Mouse (Mus musculus): ENCODE results near the gene Hes2. TPM values are rescaled to one million over a fixed set of nuclear protein-coding genes. Genes with fewer than 3 reads are reported as not detected.

Gene Hes2
- polyA plus RNA-seq, 1 experiment, result not detected

GRCm38 (mm10) chr4:152124361-152124961 lies 34.2 kb upstream of the Hes2 start:
- TF ChIP-seq CTCF (IDR thresholded peaks at IDR 0.05; ENCODE audit: borderline replicate concordance, extremely low read depth, insufficient read depth, insufficient read length) (no peak), POLR2A (IDR thresholded peaks at IDR 0.05; ENCODE audit: borderline replicate concordance, extremely low read depth, insufficient read depth, insufficient read length, poor library complexity, severe bottlenecking) (no peak)
- no peak for DNase-seq (ENCODE audit: low read depth)

- no peak for DNase-seq (ENCODE audit: low read depth)
Measured at GRCm38 (mm10) chr4:152125161-152126025, 33.3 kb upstream of the Hes2 start.

GRCm38 (mm10) chr4:152126026-152126920 lies 32.4 kb upstream of the Hes2 start:
- TF ChIP-seq CTCF (IDR thresholded peaks at IDR 0.05; ENCODE audit: borderline replicate concordance, extremely low read depth, insufficient read depth, insufficient read length) (no peak), POLR2A (IDR thresholded peaks at IDR 0.05; ENCODE audit: borderline replicate concordance, extremely low read depth, insufficient read depth, insufficient read length, poor library complexity, severe bottlenecking) (no peak)
- DNase-seq (ENCODE audit: low read depth), result no peak

More at GRCm38 (mm10) chr4:152125161-152126025, 33.3 kb upstream of the Hes2 start:
- no peak for TF ChIP-seq CTCF (IDR thresholded peaks at IDR 0.05; ENCODE audit: borderline replicate concordance, extremely low read depth, insufficient read depth, insufficient read length)
- TF ChIP-seq POLR2A (IDR thresholded peaks at IDR 0.05; ENCODE audit: borderline replicate concordance, extremely low read depth, insufficient read depth, insufficient read length, poor library complexity, severe bottlenecking), result no peak

- TF ChIP-seq CTCF (IDR thresholded peaks at IDR 0.05; ENCODE audit: borderline replicate concordance, extremely low read depth, insufficient read depth, insufficient read length) (no peak), POLR2A (IDR thresholded peaks at IDR 0.05; ENCODE audit: borderline replicate concordance, extremely low read depth, insufficient read depth, insufficient read length, poor library complexity, severe bottlenecking) (no peak)
Measured at GRCm38 (mm10) chr4:152127884-152128283, 30.8 kb upstream of the Hes2 start.

GRCm38 (mm10) chr4:152128784-152129183 lies 29.9 kb upstream of the Hes2 start:
- DNase-seq (ENCODE audit: low read depth), result no peak
- no peak for TF ChIP-seq POLR2A (IDR thresholded peaks at IDR 0.05; ENCODE audit: borderline replicate concordance, extremely low read depth, insufficient read depth, insufficient read length, poor library complexity, severe bottlenecking)
- no peak for TF ChIP-seq CTCF (IDR thresholded peaks at IDR 0.05; ENCODE audit: borderline replicate concordance, extremely low read depth, insufficient read depth, insufficient read length)

More at GRCm38 (mm10) chr4:152127884-152128283, 30.8 kb upstream of the Hes2 start:
- DNase-seq (ENCODE audit: low read depth), result no peak

- no peak for DNase-seq (ENCODE audit: low read depth)
- TF ChIP-seq CTCF (IDR thresholded peaks at IDR 0.05; ENCODE audit: borderline replicate concordance, extremely low read depth, insufficient read depth, insufficient read length) (no peak), POLR2A (IDR thresholded peaks at IDR 0.05; ENCODE audit: borderline replicate concordance, extremely low read depth, insufficient read depth, insufficient read length, poor library complexity, severe bottlenecking) (no peak)
Measured at GRCm38 (mm10) chr4:152129395-152129930, 29.2 kb upstream of the Hes2 start.

GRCm38 (mm10) chr4:152130771-152131653 lies 27.7 kb upstream of the Hes2 start:
- DNase-seq (ENCODE audit: low read depth), result peak; percentile 73
- no peak for TF ChIP-seq CTCF (IDR thresholded peaks at IDR 0.05; ENCODE audit: borderline replicate concordance, extremely low read depth, insufficient read depth, insufficient read length)
- TF ChIP-seq POLR2A (IDR thresholded peaks at IDR 0.05; ENCODE audit: borderline replicate concordance, extremely low read depth, insufficient read depth, insufficient read length, poor library complexity, severe bottlenecking), result no peak

- TF ChIP-seq POLR2A (IDR thresholded peaks at IDR 0.05; ENCODE audit: borderline replicate concordance, extremely low read depth, insufficient read depth, insufficient read length, poor library complexity, severe bottlenecking) (no peak), CTCF (IDR thresholded peaks at IDR 0.05; ENCODE audit: borderline replicate concordance, extremely low read depth, insufficient read depth, insufficient read length) (no peak)
- DNase-seq (ENCODE audit: low read depth), result peak; percentile 72
Measured at GRCm38 (mm10) chr4:152131809-152132771, 26.6 kb upstream of the Hes2 start.

- no peak for DNase-seq (ENCODE audit: low read depth)
- TF ChIP-seq POLR2A (IDR thresholded peaks at IDR 0.05; ENCODE audit: borderline replicate concordance, extremely low read depth, insufficient read depth, insufficient read length, poor library complexity, severe bottlenecking) (no peak), CTCF (IDR thresholded peaks at IDR 0.05; ENCODE audit: borderline replicate concordance, extremely low read depth, insufficient read depth, insufficient read length) (no peak)
Measured at GRCm38 (mm10) chr4:152132772-152133169, 25.9 kb upstream of the Hes2 start.

Measured in brain, embryonic 14.5 days (tissue).